Mouse (Mus musculus): ENCODE data around the gene Rasal3.

- no peak for TF ChIP-seq GATA1 (IDR thresholded peaks at IDR 0.05; ENCODE audit: borderline replicate concordance, low read length)
- TF ChIP-seq FLI1 (IDR thresholded peaks at IDR 0.05; ENCODE audit: low read length) = no peak
These were observed 26.2 kb downstream of the Rasal3 start for GRCm38 (mm10) chr17:32377137-32377536.
